Mouse (Mus musculus) liver, postnatal 0 days (tissue): ENCODE results near the gene Smap1.

ENCODE experiments used
- CTCF ChIP-seq: sonication (generic); IDR thresholded peaks from 2 replicates; pipeline ENCODE4 v1.5.1; 2016; ENCODE audit warnings: antibody characterized with exemption, low read depth
- EP300 ChIP-seq: IDR thresholded peaks from 2 replicates; pipeline ENCODE4 v1.6.1; 2016; ENCODE audit warnings: antibody characterized with exemption, low read depth, mild to moderate bottlenecking

DNA sequence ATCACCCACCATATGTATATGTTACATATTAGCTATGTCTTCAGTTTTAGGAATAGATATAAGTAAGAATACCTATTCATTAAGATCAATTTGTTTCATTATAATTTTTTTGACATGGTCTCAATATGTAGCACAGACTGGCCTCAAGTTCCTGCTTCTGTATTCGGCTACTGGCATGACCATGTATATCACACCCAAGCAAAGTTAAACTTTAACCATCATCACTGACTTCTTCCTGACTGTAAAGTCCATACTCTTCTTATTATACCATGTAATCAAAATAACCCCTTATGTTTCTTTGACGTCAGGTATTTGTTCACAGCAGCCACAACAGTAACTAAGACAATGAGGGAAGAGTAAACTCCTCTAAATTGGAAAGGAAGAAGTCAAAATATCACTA is 61.2 kb downstream of the Smap1 start:
- TF ChIP-seq CTCF (no peak), EP300 (no peak)
